Mouse (Mus musculus) heart, embryonic 12.5 days (tissue): ENCODE measurements around the gene Olfr282. TPM values are rescaled to one million over a fixed set of nuclear protein-coding genes. Genes with fewer than 3 reads are reported as not detected.
"Not testable (repeated sequence)": the region's sequence is repeated elsewhere in the genome, so short reads cannot be mapped to it uniquely, and the experiment has no call there.

Source experiments
- ATAC-seq: fragments of 200-750 bp; cut with Nextera tagmentation; 2 replicates; pipeline ENCODE4 v1.8.0; 2017; ENCODE audit warnings: moderate TSS enrichment, moderate library complexity; ENCODE audit not compliant: insufficient number of reproducible peaks, low FRiP score
- H3K27ac ChIP-seq: fragments of 300-500 bp; sonication (generic); 2 replicates; pipeline ENCODE4 v1.5.1; 2016; ENCODE audit warnings: mild to moderate bottlenecking, moderate library complexity; ENCODE audit not compliant: poor library complexity, severe bottlenecking
- H3K27me3 ChIP-seq: fragments of 300-500 bp; sonication (generic); replicated peaks from 2 replicates; pipeline ENCODE4 v1.6.1; 2016; ENCODE audit warnings: mild to moderate bottlenecking, moderate library complexity
- H3K36me3 ChIP-seq: fragments of 300-500 bp; sonication (generic); 2 replicates; pipeline ENCODE4 v1.6.1; 2016; ENCODE audit warnings: mild to moderate bottlenecking, moderate library complexity
- H3K4me1 ChIP-seq: fragments of 300-500 bp; sonication (generic); replicated peaks from 2 replicates; pipeline ENCODE4 v1.6.1; 2016; ENCODE audit warnings: mild to moderate bottlenecking
- H3K4me2 ChIP-seq: fragments of 300-500 bp; sonication (generic); 2 replicates; pipeline ENCODE4 v1.6.1; 2016; ENCODE audit warnings: mild to moderate bottlenecking, moderate library complexity
- H3K4me3 ChIP-seq: fragments of 300-500 bp; sonication (generic); 2 replicates; pipeline ENCODE4 v1.5.1; 2016; ENCODE audit warnings: mild to moderate bottlenecking
- H3K9ac ChIP-seq: fragments of 300-500 bp; sonication (generic); 2 replicates; pipeline ENCODE4 v1.6.1; 2016; ENCODE audit warnings: mild to moderate bottlenecking, moderate library complexity
- H3K9me3 ChIP-seq: fragments of 300-500 bp; sonication (generic); replicated peaks from 2 replicates; pipeline ENCODE4 v1.6.1; 2016; ENCODE audit warnings: mild to moderate bottlenecking, moderate library complexity
- WGBS: fragments of 180-500 bp; shearing (Covaris S2); methylation state at CpG from one replicate; pipeline ENCODE4 v1.1.7; 2016; 5-methylcytosine and 5-hydroxymethylcytosine counted together
- polyA plus RNA-seq: library from polyadenylated mRNA; unstranded; fragments of >200 nt; fragmentation: Nextera tagmentation; extraction: Ambion mirVana; gene quantifications from 2 replicates; pipeline ENCODE4 v1.2.1, GENCODE M21; 2016

Gene Olfr282
- polyA plus RNA-seq, 1 experiment from 2014 or later: not detected

DNA sequence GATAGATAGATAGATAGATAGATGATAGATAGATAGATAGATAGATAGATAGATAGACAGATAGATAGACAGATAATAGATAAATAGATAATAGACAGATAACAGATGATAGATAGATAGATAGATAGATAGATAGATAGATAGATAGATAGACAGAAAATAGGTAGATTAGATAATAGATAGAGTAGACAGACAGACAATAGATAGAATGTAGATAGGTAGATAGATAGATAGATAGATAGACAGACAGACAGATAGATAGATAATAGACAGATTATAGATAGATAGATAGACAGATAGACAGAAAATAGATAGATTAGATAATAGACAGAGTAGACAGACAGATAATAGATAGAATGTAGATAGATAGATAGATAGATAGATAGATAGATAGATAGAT lies 14.2 kb upstream of the Olfr282 start:
- not testable (repeated sequence) for H3K4me2 ChIP-seq, ATAC-seq, H3K27ac ChIP-seq, H3K4me1 ChIP-seq, H3K4me3 ChIP-seq, H3K9ac ChIP-seq, H3K27me3 ChIP-seq, H3K9me3 ChIP-seq, H3K36me3 ChIP-seq

DNA sequence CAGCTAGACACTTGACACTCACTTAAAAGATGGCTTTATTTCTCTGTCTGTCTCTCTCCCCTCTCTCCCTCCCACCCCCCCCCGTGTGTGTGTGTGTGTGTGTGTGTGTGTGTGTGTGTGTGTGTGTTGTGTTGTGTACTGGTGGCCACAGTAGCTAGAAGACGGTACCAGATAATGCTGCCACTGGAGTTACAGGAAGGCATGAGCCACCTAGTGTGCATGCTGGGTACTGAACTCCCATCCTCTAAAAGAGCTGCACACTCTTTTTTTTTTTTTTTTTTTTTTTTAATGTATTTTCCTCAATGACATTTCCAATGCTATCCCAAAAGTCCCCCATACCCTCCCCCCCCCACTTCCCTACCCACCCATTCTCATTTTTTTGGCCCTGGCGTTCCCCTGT lies 13.7 kb upstream of the Olfr282 start:
- H3K27ac ChIP-seq, ATAC-seq, H3K4me2 ChIP-seq, H3K9me3 ChIP-seq, H3K4me3 ChIP-seq, H3K27me3 ChIP-seq, H3K9ac ChIP-seq, H3K4me1 ChIP-seq, H3K36me3 ChIP-seq: not testable (repeated sequence)
- 42% methylated on average over 2 of the region's 3 CpGs for WGBS

GRCm38 (mm10) chr15:98418096-98418495 lies 12.9 kb upstream of the Olfr282 start:
- no peak overlapping the region for H3K4me2 ChIP-seq

GRCm38 (mm10) chr15:98420897-98421296 lies 10.1 kb upstream of the Olfr282 start:
- no peaks in the 10 kb centered on the region for H3K9me3 ChIP-seq
- H3K36me3 ChIP-seq: no peaks in the 10 kb centered on the region
- no peak overlapping the region for H3K4me2 ChIP-seq
- H3K27me3 ChIP-seq: no peaks in the 10 kb centered on the region; the same call in 1 of the 2 replicates
- WGBS: 58% methylated on average over 4 of the region's 4 CpGs
- H3K4me1 ChIP-seq: no peaks in the 10 kb centered on the region
- H3K9ac ChIP-seq: no peak overlapping the region
- H3K4me3 ChIP-seq: no peak overlapping the region
- no peak overlapping the region for H3K27ac ChIP-seq
- ATAC-seq: no peak

More at GRCm38 (mm10) chr15:98418096-98418495, 12.9 kb upstream of the Olfr282 start:
- Histone ChIP-seq H3K36me3 (no peaks in the 10 kb centered on the region), H3K27ac (no peak overlapping the region), H3K4me1 (no peaks in the 10 kb centered on the region), H3K4me3 (no peak overlapping the region), H3K9me3 (no peaks in the 10 kb centered on the region), H3K27me3 (no peaks in the 10 kb centered on the region; the same call in 1 of the 2 replicates), H3K9ac (no peak overlapping the region)
- no peak for ATAC-seq
- 53% methylated on average over 7 of the region's 7 CpGs for WGBS

DNA sequence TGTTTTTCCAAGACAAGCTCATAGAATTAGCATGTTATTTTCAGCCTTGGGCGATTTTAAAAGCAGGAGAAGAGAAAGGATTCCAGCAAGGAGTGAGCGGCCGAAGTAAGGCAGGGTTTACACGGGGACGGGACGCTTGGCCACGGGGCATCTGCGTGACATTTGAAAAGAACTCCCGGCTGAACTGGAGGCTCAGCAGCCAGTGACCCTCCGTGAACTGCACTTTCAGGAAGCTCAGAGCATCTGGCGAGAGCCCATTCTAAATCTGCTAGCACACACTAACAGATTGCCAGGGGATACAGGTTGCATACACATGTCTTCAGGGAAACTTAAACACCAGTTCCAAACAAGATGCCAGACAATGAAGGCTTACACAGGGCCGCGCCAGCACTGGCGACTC lies 6.7 kb upstream of the Olfr282 start:
- Histone ChIP-seq H3K36me3 (no peaks in the 10 kb centered on the region), H3K27ac (no peak overlapping the region), H3K27me3 (no peaks in the 10 kb centered on the region; the same call in 1 of the 2 replicates), H3K9me3 (no peaks in the 10 kb centered on the region), H3K4me2 (no peak overlapping the region), H3K4me3 (no peak overlapping the region), H3K4me1 (no peaks in the 10 kb centered on the region), H3K9ac (no peak overlapping the region)
- 78% methylated on average over 14 of the region's 14 CpGs for WGBS
- ATAC-seq: no peak

- Histone ChIP-seq H3K27me3 (no peaks in the 10 kb centered on the region; the same call in 1 of the 2 replicates), H3K4me2 (no peak overlapping the region), H3K4me1 (no peaks in the 10 kb centered on the region), H3K27ac (no peak overlapping the region), H3K9ac (no peak overlapping the region), H3K9me3 (no peaks in the 10 kb centered on the region), H3K36me3 (no peaks in the 10 kb centered on the region), H3K4me3 (no peak overlapping the region)
- WGBS: 63% methylated on average over 6 of the region's 6 CpGs
- ATAC-seq: no peak
These were observed 6.3 kb upstream of the Olfr282 start for GRCm38 (mm10) chr15:98424753-98425152.

DNA sequence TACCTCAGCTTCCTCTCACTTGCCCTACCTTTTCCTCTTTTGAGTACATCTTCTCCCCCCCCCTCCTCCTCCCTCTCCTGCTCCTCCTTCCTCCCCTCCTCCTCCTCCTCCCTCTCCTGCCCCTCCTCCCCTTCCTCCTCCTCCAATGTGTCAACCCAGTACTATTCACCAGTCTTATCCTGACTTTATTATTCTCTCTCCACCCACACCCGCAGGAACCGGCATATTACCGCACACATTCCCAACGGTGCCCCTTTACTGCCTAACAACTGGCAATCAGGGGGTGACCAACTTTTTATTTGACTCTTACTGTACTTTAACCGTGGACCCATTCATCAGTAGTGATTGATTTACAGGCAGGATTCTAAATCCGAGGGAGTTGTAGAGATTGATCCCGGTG lies 5.8 kb upstream of the Olfr282 start:
- Histone ChIP-seq H3K9me3 (no peaks in the 10 kb centered on the region), H3K4me1 (no peaks in the 10 kb centered on the region), H3K36me3 (no peaks in the 10 kb centered on the region), H3K4me2 (no peak overlapping the region), H3K27me3 (no peaks in the 10 kb centered on the region), H3K4me3 (no peak overlapping the region), H3K9ac (no peak overlapping the region), H3K27ac (no peak overlapping the region)
- ATAC-seq: no peak
- WGBS: 78% methylated on average over 7 of the region's 7 CpGs

DNA sequence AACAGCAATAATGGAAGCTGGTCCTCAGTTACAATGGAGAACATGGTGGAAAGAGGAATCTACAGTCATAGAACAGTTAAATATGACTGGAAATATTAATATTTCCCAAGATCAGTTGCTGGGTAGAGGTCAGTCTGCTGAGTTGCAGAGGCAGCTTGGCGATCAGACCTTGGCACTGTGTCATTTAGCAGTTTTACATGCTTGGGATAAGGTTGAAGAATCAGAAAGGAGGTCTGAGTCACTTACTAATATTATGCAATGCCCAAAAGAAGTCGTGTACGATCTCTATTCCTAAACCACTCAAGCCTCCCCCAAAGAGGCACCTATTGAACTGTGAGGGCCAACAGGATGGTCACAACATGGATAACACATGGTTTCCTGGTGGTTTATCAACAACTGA lies 13.5 kb downstream of the Olfr282 start:
- no peak overlapping the region for H3K27ac ChIP-seq
- WGBS: 63% methylated on average over 3 of the region's 3 CpGs
- H3K9ac ChIP-seq: no peak overlapping the region
- no peaks in the 10 kb centered on the region for H3K36me3 ChIP-seq
- H3K4me2 ChIP-seq: no peak overlapping the region
- no peak for ATAC-seq
- H3K4me3 ChIP-seq: no peak overlapping the region
- no peaks in the 10 kb centered on the region for H3K4me1 ChIP-seq
- peaks cover 2% of the 10 kb centered on the region; the same call in 1 of the 2 replicates for H3K9me3 ChIP-seq
- no peaks in the 10 kb centered on the region for H3K27me3 ChIP-seq

DNA sequence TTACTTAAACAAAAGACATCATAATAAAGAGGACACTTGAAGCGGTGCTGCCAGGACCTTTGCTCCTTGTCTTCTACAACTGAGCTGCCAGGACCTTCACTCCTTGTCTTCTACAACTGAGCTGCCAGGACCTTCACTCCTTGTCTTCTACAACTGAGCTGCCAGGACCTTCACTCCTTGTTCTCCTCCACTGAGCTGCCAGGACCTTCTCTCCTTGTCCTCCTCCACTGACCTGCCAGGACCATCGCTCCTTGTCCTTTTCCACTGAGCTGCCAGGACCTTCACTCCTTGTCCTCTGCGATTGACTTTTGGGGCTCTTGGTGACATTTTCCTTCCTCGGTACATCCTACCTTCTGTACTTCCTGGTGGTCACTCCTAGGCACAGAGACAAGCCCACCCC lies 17.5 kb downstream of the Olfr282 start:
- no peak overlapping the region for H3K4me3 ChIP-seq
- H3K4me2 ChIP-seq: no peak overlapping the region
- 51% methylated on average over 4 of the region's 4 CpGs for WGBS

DNA sequence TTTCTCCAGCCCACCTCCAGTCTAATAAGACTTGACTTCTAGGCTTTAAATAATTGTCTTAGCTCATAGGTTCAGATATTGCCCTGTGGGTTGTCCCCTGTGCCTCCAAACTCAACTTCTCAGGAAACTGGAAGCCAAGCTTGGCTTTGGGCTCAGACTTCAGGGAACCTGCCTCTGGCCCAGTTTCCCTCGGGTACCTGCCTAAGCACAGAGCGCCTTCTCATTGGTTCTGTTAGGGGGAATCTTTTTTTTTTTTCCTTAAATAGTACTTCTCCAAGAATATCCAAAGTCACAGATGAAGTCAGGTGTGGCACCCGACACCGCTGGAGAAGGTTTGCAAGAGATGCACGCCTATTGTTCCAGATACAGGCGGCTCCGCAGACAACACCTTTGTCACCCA lies 21.3 kb downstream of the Olfr282 start, which contains the start of gene Olfr281:
Olfr281 (plus strand) TSS at position 301 of the 400 bp plus-strand sequence.
- Histone ChIP-seq H3K4me2 (no peak within 1 kb of the TSS), H3K4me1 (no peaks in the 10 kb centered on the region), H3K4me3 (no peak within 1 kb of the TSS), H3K36me3 (no peaks in the 10 kb centered on the region), H3K9me3 (no peaks in the 10 kb centered on the region), H3K27me3 (peaks cover 5% of the 10 kb centered on the region; the same call in 1 of the 2 replicates), H3K27ac (no peak within 1 kb of the TSS), H3K9ac (no peak within 1 kb of the TSS)
- whole genome bisulfite sequencing: 83% methylated on average over 7 of the region's 7 CpGs
- ATAC-seq: no peak

More for the DNA sequence above, 17.5 kb downstream of the Olfr282 start:
- ATAC-seq: no peak
- no peak overlapping the region for H3K9ac ChIP-seq
- H3K4me1 ChIP-seq: no peaks in the 10 kb centered on the region
- H3K36me3 ChIP-seq: no peaks in the 10 kb centered on the region
- no peak overlapping the region for H3K27ac ChIP-seq
- H3K27me3 ChIP-seq: no peaks in the 10 kb centered on the region
- no peaks in the 10 kb centered on the region; the same call in 1 of the 2 replicates for H3K9me3 ChIP-seq

GRCm38 (mm10) chr15:98469596-98469995 lies 38.6 kb downstream of the Olfr282 start, which contains the start of gene OR5BS1P:
Gene OR5BS1P, plus strand, starts transcription at chr15:98469896.
- Histone ChIP-seq H3K4me2 (no peak within 1 kb of the TSS), H3K4me1 (no peaks in the 10 kb centered on the region), H3K9me3 (0 out of 2 replicates have a peak, but pooled peaks cover 6% of the 10 kb centered on the region), H3K9ac (no peak within 1 kb of the TSS), H3K27me3 (peaks cover 15% of the 10 kb centered on the region), H3K36me3 (no peaks in the 10 kb centered on the region), H3K4me3 (no peak within 1 kb of the TSS), H3K27ac (no peak within 1 kb of the TSS)
- 79% methylated on average over 4 of the region's 4 CpGs for WGBS
- no peak for ATAC-seq

DNA sequence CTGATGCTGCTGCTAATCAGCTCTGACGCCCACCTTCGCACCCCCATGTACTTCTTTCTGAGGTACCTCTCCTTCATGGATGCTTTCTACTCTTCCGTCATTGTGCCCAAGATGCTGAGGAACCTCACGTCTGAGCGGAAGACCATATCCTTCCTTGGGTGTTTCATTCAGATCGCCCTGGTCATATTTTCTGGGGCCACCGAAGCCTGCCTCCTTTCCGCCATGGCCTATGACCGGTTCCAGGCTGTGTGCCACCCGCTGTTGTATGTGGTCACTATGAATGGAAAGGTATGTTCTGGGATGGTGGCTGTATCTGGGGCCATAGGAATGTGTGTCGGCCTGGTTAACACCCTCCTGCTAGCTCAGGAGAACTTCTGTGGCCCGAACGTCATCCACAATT lies 40.5 kb downstream of the Olfr282 start:
- WGBS: 83% methylated on average over 13 of the region's 13 CpGs
- no peak for ATAC-seq

More for the DNA sequence above, 40.5 kb downstream of the Olfr282 start:
- Histone ChIP-seq H3K4me1 (no peaks in the 10 kb centered on the region), H3K27ac (no peak overlapping the region), H3K4me2 (no peak overlapping the region), H3K9ac (no peak overlapping the region), H3K9me3 (0 out of 2 replicates have a peak, but pooled peaks cover 6% of the 10 kb centered on the region), H3K4me3 (no peak overlapping the region), H3K27me3 (peaks cover 10% of the 10 kb centered on the region), H3K36me3 (no peaks in the 10 kb centered on the region)
